Mouse (Mus musculus) CH12.LX (cell line): Measurements from ENCODE around the gene Gcnt3.

Experiments
- CTCF ChIP-seq, 2 experiments: IDR thresholded peaks in 1 of 2; conservative IDR thresholded peaks in 1 of 2; 2 replicates each; pipeline ENCODE4 v1.5.1; 2011 to 2012; ENCODE audit warnings: low read depth in 2 of 2, low read length in 2 of 2, improper control_type of control experiment in 1 of 2, inconsistent platforms in 1 of 2, mild to moderate bottlenecking in 1 of 2, moderate library complexity in 1 of 2
- E2F4 ChIP-seq: IDR thresholded peaks from 2 replicates; pipeline ENCODE4 v1.6.1; 2011; ENCODE audit warnings: low read depth, low read length, improper control_type of control experiment; ENCODE audit not compliant: insufficient replicate concordance
- JUND ChIP-seq: conservative IDR thresholded peaks from 2 replicates; pipeline ENCODE4 v1.6.1; 2011; ENCODE audit warnings: low read depth, low read length, improper control_type of control experiment
- KAT2A ChIP-seq: IDR thresholded peaks from 2 replicates; pipeline ENCODE4 v1.6.1; 2012; ENCODE audit warnings: low read length, improper control_type of control experiment, inconsistent platforms; ENCODE audit not compliant: insufficient replicate concordance
- MAFK ChIP-seq: IDR thresholded peaks from 2 replicates; pipeline ENCODE4 v1.6.1; 2011; ENCODE audit warnings: low read length, improper control_type of control experiment; ENCODE audit not compliant: insufficient replicate concordance
- MXI1 ChIP-seq: IDR thresholded peaks from 2 replicates; pipeline ENCODE4 v1.6.1; 2011; ENCODE audit warnings: mild to moderate bottlenecking, low read depth, low read length, improper control_type of control experiment
- MYC ChIP-seq: IDR thresholded peaks from 2 replicates; pipeline ENCODE4 v1.6.1; 2011; ENCODE audit warnings: low read depth, mild to moderate bottlenecking, improper control_type of control experiment, low read length
- POLR2A ChIP-seq: IDR thresholded peaks from 2 replicates; pipeline ENCODE4 v1.6.1; 2011; ENCODE audit warnings: low read depth, mild to moderate bottlenecking, improper control_type of control experiment, low read length
- POLR2AphosphoS2 ChIP-seq: IDR thresholded peaks from 2 replicates; pipeline ENCODE4 v1.6.1; 2011; ENCODE audit warnings: low read depth, low read length, improper control_type of control experiment
- RAD21 ChIP-seq: IDR thresholded peaks from 2 replicates; pipeline ENCODE4 v1.6.1; 2011; ENCODE audit warnings: low read depth, mild to moderate bottlenecking, low read length, improper control_type of control experiment, moderate library complexity
- SIN3A ChIP-seq: IDR thresholded peaks from 2 replicates; pipeline ENCODE4 v1.6.1; 2012; ENCODE audit warnings: low read length, improper control_type of control experiment, inconsistent platforms
- ZC3H11A ChIP-seq: IDR thresholded peaks from 2 replicates; pipeline ENCODE4 v1.6.1; 2012; ENCODE audit warnings: low read depth, mild to moderate bottlenecking, inconsistent platforms, low read length, improper control_type of control experiment

GRCm38 (mm10) chr9:69992841-69993277 lies 45.0 kb downstream of the Gcnt3 start:
- TF ChIP-seq KAT2A (no peak), MAFK (peak; percentile 60; the same call in 1 of the 2 replicates), MYC (no peak), POLR2AphosphoS2 (no peak), SIN3A (no peak), E2F4 (no peak), POLR2A (no peak), CTCF (conservative IDR thresholded peaks at IDR 0.05 in 1 of 2, IDR thresholded peaks at IDR 0.05 in 1 of 2; ENCODE audit: low read depth in 2 of 2, low read length in 2 of 2) (no peak), RAD21 (no peak), ZC3H11A (no peak), JUND (no peak), MXI1 (no peak)
